Mouse (Mus musculus): Measurements from ENCODE around the gene Evi5l.

DNA sequence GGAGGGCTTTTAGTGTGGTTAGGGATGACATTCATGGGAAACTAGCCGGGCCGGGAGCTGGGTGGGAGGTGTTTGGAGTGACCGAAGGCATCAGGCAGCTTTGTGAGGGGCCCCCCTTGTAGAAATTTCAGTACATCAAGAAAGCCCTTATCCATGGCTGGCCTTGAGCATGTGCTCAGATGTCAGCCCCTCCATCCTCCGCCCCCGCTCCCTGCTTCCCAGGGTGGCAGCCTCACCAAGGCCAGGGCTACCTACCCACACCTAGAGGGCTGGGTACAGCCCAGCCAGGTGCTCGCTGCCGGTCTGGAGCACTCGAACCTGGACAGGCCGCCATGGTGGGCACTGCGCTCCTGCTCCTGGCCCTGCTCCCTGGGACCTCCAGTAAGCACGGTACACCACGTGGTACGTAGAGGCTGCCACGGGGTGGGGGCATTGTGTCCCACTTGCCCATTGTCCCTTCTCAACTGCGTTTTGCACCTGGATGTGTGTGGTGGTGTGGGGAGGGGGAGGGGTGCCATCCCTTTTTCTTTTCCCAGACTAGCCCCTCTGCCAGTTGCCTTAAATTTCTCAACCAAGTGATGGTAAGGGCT, 81.7 kb downstream of the Evi5l start, which contains the start of gene Tgfbr3l:
- TF ChIP-seq MAFK (IDR thresholded peaks at IDR 0.05; ENCODE audit: insufficient read depth, low read depth, low read length) (no peak), HCFC1 (IDR thresholded peaks at IDR 0.05; ENCODE audit: borderline replicate concordance, insufficient read depth, low read length) (no peak), CHD2 (IDR thresholded peaks at IDR 0.05; ENCODE audit: low read depth, low read length) (no peak)

Data from ES-E14 (cell line).